Mouse (Mus musculus): ENCODE measurements at regions not wholly inside any gene's neighbourhood (a gene's known extent, or its start where the extent isn't known, plus 50 kb on each side); places are given as distances from the start of the nearest gene placed in this dataset.

DNA sequence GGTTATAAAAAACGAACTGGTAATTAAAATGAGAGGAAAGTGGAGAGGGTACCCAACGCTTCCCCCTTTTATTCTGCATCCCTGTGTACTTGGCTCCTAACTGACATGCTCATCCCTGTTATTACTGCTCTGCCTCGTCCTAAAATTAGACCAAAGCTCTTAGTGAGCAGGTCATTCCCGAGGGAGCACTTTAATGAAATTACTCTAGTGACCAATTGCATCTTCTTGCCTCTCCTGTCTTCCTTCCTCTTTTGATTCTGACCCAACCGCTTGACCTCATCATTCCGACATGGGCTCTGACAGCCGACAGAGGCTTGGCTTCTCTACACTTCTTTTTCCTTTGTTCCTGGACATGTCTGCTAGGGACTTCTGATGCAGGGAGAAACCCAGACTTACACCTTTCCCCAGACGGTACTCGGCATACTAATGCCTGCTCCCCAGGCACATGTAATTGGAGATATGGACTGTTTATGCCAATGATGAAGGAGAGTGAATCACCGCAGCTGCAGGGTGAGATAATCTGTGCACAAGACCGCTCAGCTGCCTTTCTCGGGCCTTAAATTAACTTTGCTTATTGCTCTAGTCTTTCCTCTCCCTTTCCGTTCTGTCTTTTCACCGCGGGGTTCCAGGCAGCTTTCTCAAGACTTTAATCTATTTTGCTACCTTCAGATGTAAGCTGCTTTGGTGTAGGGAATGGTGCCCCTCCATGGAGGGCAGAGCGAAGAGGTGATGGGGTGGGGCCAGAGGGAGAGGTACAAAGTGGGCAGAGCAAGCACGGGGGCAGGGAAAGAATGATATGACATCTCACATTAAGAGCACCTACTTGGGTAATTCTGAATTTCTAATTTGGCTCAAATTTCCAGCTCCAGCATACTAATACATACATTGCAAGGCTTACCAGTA lies 66.1 kb upstream of the 4930583I09Rik start:
- no peaks in the 10 kb centered on the region for H3K36me3 ChIP-seq (ENCODE audit: control insufficient read depth, insufficient read depth, low read length)
- TF ChIP-seq CTCF (IDR thresholded peaks at IDR 0.05; ENCODE audit: control insufficient read depth, insufficient read depth, insufficient replicate concordance, low read depth, low read length) (no peak), POLR2A (IDR thresholded peaks at IDR 0.05; ENCODE audit: control insufficient read depth, low read depth, low read length) (no peak)
- no peaks in the 10 kb centered on the region for H3K4me1 ChIP-seq (ENCODE audit: control insufficient read depth, insufficient read depth, low read length)
- no peak overlapping the region for H3K4me3 ChIP-seq (ENCODE audit: control insufficient read depth, low read depth, low read length)
- no peak overlapping the region for H3K27ac ChIP-seq (ENCODE audit: control insufficient read depth, insufficient read depth, low read depth, low read length)
- H3K27me3 ChIP-seq (ENCODE audit: control insufficient read depth, insufficient read depth, low read length), result no peaks in the 10 kb centered on the region

- Histone ChIP-seq H3K27me3 (ENCODE audit: control insufficient read depth, insufficient read depth, low read length) (no peaks in the 10 kb centered on the region), H3K36me3 (ENCODE audit: control insufficient read depth, insufficient read depth, low read length) (no peaks in the 10 kb centered on the region)
- no peak for TF ChIP-seq POLR2A (IDR thresholded peaks at IDR 0.05; ENCODE audit: control insufficient read depth, low read depth, low read length)
- TF ChIP-seq CTCF (IDR thresholded peaks at IDR 0.05; ENCODE audit: control insufficient read depth, insufficient read depth, insufficient replicate concordance, low read depth, low read length), result no peak
Measured at GRCm38 (mm10) chr17:64897473-64897872, 61.6 kb upstream of the 4930583I09Rik start.

GRCm38 (mm10) chr17:64895886-64896285 lies 60.0 kb upstream of the 4930583I09Rik start:
- Histone ChIP-seq H3K4me1 (ENCODE audit: control insufficient read depth, insufficient read depth, low read length) (peaks cover 2% of the 10 kb centered on the region; the same call in 1 of the 2 replicates), H3K36me3 (ENCODE audit: control insufficient read depth, insufficient read depth, low read length) (no peaks in the 10 kb centered on the region), H3K4me3 (ENCODE audit: control insufficient read depth, low read depth, low read length) (no peak overlapping the region), H3K27me3 (ENCODE audit: control insufficient read depth, insufficient read depth, low read length) (no peaks in the 10 kb centered on the region), H3K27ac (ENCODE audit: control insufficient read depth, insufficient read depth, low read depth, low read length) (no peak overlapping the region)
- TF ChIP-seq POLR2A (IDR thresholded peaks at IDR 0.05; ENCODE audit: control insufficient read depth, low read depth, low read length) (no peak), CTCF (IDR thresholded peaks at IDR 0.05; ENCODE audit: control insufficient read depth, insufficient read depth, insufficient replicate concordance, low read depth, low read length) (no peak)

More at GRCm38 (mm10) chr17:64897473-64897872, 61.6 kb upstream of the 4930583I09Rik start:
- Histone ChIP-seq H3K4me3 (ENCODE audit: control insufficient read depth, low read depth, low read length) (no peak overlapping the region), H3K4me1 (ENCODE audit: control insufficient read depth, insufficient read depth, low read length) (no peaks in the 10 kb centered on the region), H3K27ac (ENCODE audit: control insufficient read depth, insufficient read depth, low read depth, low read length) (no peak overlapping the region)

GRCm38 (mm10) chr17:64895466-64895865 lies 59.6 kb upstream of the 4930583I09Rik start:
- Histone ChIP-seq H3K36me3 (ENCODE audit: control insufficient read depth, insufficient read depth, low read length) (no peaks in the 10 kb centered on the region), H3K27me3 (ENCODE audit: control insufficient read depth, insufficient read depth, low read length) (no peaks in the 10 kb centered on the region), H3K4me3 (ENCODE audit: control insufficient read depth, low read depth, low read length) (no peak overlapping the region), H3K4me1 (ENCODE audit: control insufficient read depth, insufficient read depth, low read length) (peaks cover 2% of the 10 kb centered on the region; the same call in 1 of the 2 replicates), H3K27ac (ENCODE audit: control insufficient read depth, insufficient read depth, low read depth, low read length) (no peak overlapping the region)
- TF ChIP-seq POLR2A (IDR thresholded peaks at IDR 0.05; ENCODE audit: control insufficient read depth, low read depth, low read length), result no peak
- no peak for TF ChIP-seq CTCF (IDR thresholded peaks at IDR 0.05; ENCODE audit: control insufficient read depth, insufficient read depth, insufficient replicate concordance, low read depth, low read length)

DNA sequence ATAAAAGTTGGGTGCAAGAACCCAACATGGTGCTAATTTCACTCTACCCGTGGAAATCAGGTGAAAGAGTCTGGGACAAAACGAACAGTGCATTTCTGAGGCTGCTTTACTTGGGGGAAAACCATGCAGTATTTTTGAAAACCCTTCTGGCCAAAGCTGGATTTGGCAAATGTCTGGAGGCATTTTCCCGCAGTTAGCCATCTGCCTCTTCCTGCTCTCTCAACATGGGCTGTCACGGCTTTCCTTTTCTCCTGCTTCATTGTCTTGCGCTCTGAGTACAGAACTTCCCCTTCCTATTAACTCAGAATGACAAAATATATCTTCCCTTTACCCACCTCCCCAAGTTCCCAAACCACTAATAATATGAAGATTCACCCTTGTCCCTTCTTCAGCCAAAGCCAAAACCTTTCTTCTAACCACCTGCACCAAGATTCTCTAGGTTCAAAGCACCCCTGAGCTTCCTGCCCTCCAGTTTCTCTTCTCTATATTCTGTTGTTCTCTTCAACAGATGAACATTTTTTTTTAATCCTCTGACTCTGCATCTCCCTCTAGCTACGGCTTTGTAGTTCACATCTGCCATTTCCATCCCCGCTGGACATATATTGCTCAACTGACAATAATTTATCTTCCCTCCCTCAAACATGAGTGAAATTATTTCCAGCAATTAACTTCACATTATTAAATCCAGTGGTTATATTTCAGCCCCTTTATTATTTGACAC lies 57.5 kb upstream of the 4930583I09Rik start:
- Histone ChIP-seq H3K36me3 (ENCODE audit: control insufficient read depth, insufficient read depth, low read length) (no peaks in the 10 kb centered on the region), H3K4me1 (ENCODE audit: control insufficient read depth, insufficient read depth, low read length) (peaks cover 2% of the 10 kb centered on the region; the same call in 1 of the 2 replicates), H3K27me3 (ENCODE audit: control insufficient read depth, insufficient read depth, low read length) (no peaks in the 10 kb centered on the region), H3K4me3 (ENCODE audit: control insufficient read depth, low read depth, low read length) (no peak overlapping the region), H3K27ac (ENCODE audit: control insufficient read depth, insufficient read depth, low read depth, low read length) (no peak overlapping the region)
- TF ChIP-seq POLR2A (IDR thresholded peaks at IDR 0.05; ENCODE audit: control insufficient read depth, low read depth, low read length), result no peak
- no peak for TF ChIP-seq CTCF (IDR thresholded peaks at IDR 0.05; ENCODE audit: control insufficient read depth, insufficient read depth, insufficient replicate concordance, low read depth, low read length)
